Mouse (Mus musculus) C2C12 (cell line): Measurements from ENCODE around the gene Sidt2.

Source experiments
- CEBPB ChIP-seq: IDR thresholded peaks from one replicate; pipeline ENCODE4 v1.6.1; 2011; ENCODE audit warnings: low read depth, mild to moderate bottlenecking, control low read depth, moderate library complexity
- CTCF ChIP-seq: IDR thresholded peaks from one replicate; pipeline ENCODE4 v1.5.1; 2011; ENCODE audit not compliant: control insufficient read depth, insufficient read depth, insufficient read length
- FOSL1 ChIP-seq: IDR thresholded peaks from one replicate; pipeline ENCODE4 v1.8.0; 2011; ENCODE audit warnings: mild to moderate bottlenecking, low read length; ENCODE audit not compliant: poor library complexity, insufficient read depth, severe bottlenecking
- MAX ChIP-seq: IDR thresholded peaks from one replicate; pipeline ENCODE4 v1.6.1; 2011; ENCODE audit warnings: mild to moderate bottlenecking, control low read depth
- MYOD1 ChIP-seq: IDR thresholded peaks from one replicate; pipeline ENCODE4 v1.6.1; 2011; ENCODE audit warnings: low read depth; ENCODE audit not compliant: control insufficient read depth, insufficient read length
- MYOG ChIP-seq: IDR thresholded peaks from one replicate; pipeline ENCODE4 v1.6.1; 2011; ENCODE audit not compliant: control insufficient read depth, insufficient read length; ENCODE audit errors: extremely low read depth
- USF1 ChIP-seq: IDR thresholded peaks from one replicate; pipeline ENCODE4 v1.6.1; 2011; ENCODE audit warnings: low read depth, mild to moderate bottlenecking, control low read depth, moderate library complexity

DNA sequence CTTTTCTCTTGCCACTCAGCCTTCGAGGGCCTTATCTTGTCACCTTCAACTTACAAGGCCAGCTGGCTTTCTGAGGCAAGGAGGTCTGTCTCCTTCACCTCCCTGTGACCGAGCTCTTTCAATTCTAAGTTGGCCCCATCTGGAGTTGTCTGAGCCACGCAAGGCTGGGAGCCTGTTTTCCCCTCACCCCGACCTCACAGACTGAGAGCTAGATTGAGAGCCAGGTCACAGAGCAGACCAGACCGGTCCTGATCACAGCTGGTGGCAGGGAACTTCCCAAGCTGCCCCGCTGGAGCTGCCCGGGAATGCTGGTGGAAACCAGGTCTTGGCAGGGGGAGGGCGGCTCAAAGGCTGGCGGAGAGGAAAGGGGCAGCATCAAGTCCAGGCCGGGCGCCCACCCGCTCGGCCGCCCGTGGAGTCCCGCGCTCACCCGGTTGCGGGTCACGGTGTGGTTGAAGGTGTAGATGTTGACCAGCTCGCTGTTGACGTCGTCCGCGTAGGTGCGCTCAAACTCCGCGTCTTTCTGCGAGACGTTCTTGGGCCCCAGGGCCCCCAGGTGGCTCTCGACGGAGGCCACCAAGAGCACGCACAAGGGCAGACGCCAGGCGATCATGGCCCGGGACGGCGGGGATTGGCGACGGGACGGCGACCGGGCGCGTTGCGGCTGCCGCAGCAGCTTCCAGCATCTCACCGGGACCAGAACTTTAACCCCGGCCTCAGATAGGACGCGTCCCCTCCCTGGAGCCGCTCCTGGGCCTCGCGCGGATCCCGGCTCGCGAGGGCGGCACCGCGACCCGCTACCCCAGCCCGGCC, 558 bp downstream of the Sidt2 start:
- TF ChIP-seq CTCF (no peak), USF1 (no peak), MAX (no peak), CEBPB (no peak), FOSL1 (no peak), MYOG (no peak), MYOD1 (no peak)
